Mouse (Mus musculus) spleen, postnatal 10 days (tissue): ENCODE measurements at regions not wholly inside any gene's neighbourhood (a gene's known extent, or its start where the extent isn't known, plus 50 kb on each side); places are given as distances from the start of the nearest gene placed in this dataset.

Experiments
- DNase-seq, 2 experiments: peaks; one replicate each; pipeline ENCODE4 v3.0.0; 2021 to 2022; ENCODE audit warnings: low spot score in 2 of 2

- no peak for DNase-seq
Observed at GRCm38 (mm10) chr2:12697209-12697608, 226.6 kb upstream of the Pter start.

- no peak for DNase-seq
Observed at GRCm38 (mm10) chr2:12699331-12699730, 224.5 kb upstream of the Pter start.

GRCm38 (mm10) chr2:12707514-12707913 lies 216.3 kb upstream of the Pter start:
- DNase-seq: no peak

- DNase-seq: peak in 1 of 2 experiments; percentile 30
Observed at GRCm38 (mm10) chr2:12709156-12709923, 214.5 kb upstream of the Pter start.

- no peak for DNase-seq
Observed at GRCm38 (mm10) chr2:12709924-12710240, 214.0 kb upstream of the Pter start.

GRCm38 (mm10) chr2:12716124-12717012 lies 207.5 kb upstream of the Pter start:
- no peak for DNase-seq

- no peak for DNase-seq
Observed at GRCm38 (mm10) chr2:12729251-12729650, 194.6 kb upstream of the Pter start.

- DNase-seq: no peak
Observed at GRCm38 (mm10) chr2:12737140-12737539, 186.7 kb upstream of the Pter start.

GRCm38 (mm10) chr2:12746856-12747255 lies 177.0 kb upstream of the Pter start:
- no peak for DNase-seq

- DNase-seq: no peak
Observed at GRCm38 (mm10) chr2:12758816-12759215, 165.0 kb upstream of the Pter start.

- no peak for DNase-seq
Observed at GRCm38 (mm10) chr2:12759931-12760330, 163.9 kb upstream of the Pter start.

GRCm38 (mm10) chr2:12761461-12761860 lies 162.4 kb upstream of the Pter start:
- DNase-seq: no peak

GRCm38 (mm10) chr2:12764510-12764909 lies 159.3 kb upstream of the Pter start:
- DNase-seq: no peak

GRCm38 (mm10) chr2:12765336-12765735 lies 158.5 kb upstream of the Pter start:
- no peak for DNase-seq

- no peak for DNase-seq
Observed at GRCm38 (mm10) chr2:12776866-12777265, 147.0 kb upstream of the Pter start.

- DNase-seq: no peak
Observed at GRCm38 (mm10) chr2:12777696-12778095, 146.1 kb upstream of the Pter start.

- DNase-seq: no peak
Observed at GRCm38 (mm10) chr2:12792596-12792995, 131.2 kb upstream of the Pter start.

- no peak for DNase-seq
Observed at GRCm38 (mm10) chr2:12797615-12798169, 126.1 kb upstream of the Pter start.

- no peak for DNase-seq
Observed at GRCm38 (mm10) chr2:12799153-12799925, 124.5 kb upstream of the Pter start.

GRCm38 (mm10) chr2:12802667-12803066 lies 121.2 kb upstream of the Pter start:
- no peak for DNase-seq

GRCm38 (mm10) chr2:12805096-12805495 lies 118.7 kb upstream of the Pter start:
- DNase-seq: no peak

- DNase-seq: no peak
Observed at GRCm38 (mm10) chr2:12808466-12808865, 115.4 kb upstream of the Pter start.
